Comparison of ENCODE assay signal across 8 mouse cellular contexts in the genomic region with DNA sequence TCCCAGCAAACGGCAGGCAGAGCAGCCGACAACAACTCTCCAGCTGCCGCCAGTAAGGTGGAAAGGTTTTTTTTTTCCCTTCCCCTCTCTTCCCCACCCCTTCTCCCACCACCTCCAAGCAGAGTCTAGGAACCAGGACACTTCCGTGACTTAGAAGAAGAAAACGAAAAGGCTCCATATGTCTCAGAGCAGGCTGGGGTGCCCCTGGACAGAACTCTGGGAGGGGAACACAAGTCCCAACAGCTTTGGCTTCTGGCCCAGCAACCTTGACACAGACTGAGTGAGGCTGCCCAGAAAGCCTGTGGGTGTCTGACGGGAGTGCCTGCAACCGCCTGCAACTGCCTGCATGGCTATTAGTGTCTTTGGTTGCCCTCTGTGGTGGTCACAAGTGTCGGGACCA.
DNase-seq lines count a peak whose midpoint lies in the region; ATAC-seq lines count a peak whose summit lies in the region.

No protein-coding gene starts in this region.

- H3K27me3 ChIP-seq in embryonic facial prominence, embryonic 11.5 days (ENCODE audit: control insufficient read depth, insufficient read depth, low read length) = no peaks in the 10 kb centered on the region
- H3K27me3 ChIP-seq in heart, embryonic 12.5 days (replicated peaks) = no peaks in the 10 kb centered on the region

- WGBS in embryonic facial prominence, embryonic 11.5 days = 29% methylated on average over 8 of the region's 8 CpGs
- 11% methylated on average over 8 of the region's 8 CpGs for WGBS in heart, embryonic 12.5 days

- peak; percentile 74 to 82 for DNase-seq in cerebellum, postnatal 10 days
- no peak for DNase-seq in cerebellum, adult 9-10 months
- no peak for DNase-seq in embryonic facial prominence, embryonic 11.5 days (ENCODE audit: low spot score)
- peak; percentile 76 for DNase-seq in kidney, adult 9 months
- peak; percentile 61 for DNase-seq in lung, postnatal 25 days (ENCODE audit: low spot score)
- no peak for DNase-seq in thymus, postnatal 10 days (ENCODE audit: low spot score in 2 of 2)
- DNase-seq in cerebellum, adult 18-20 months = no peak

- ATAC-seq in embryonic facial prominence, embryonic 11.5 days (replicated peaks; ENCODE audit: insufficient number of reproducible peaks, low FRiP score, low TSS enrichment, low read depth) = no peak
- no peak for ATAC-seq in heart, embryonic 12.5 days (ENCODE audit: insufficient number of reproducible peaks, low FRiP score)

- peak overlapping the region; percentile 44; the same call in 1 of the 2 replicates for H3K9ac ChIP-seq in embryonic facial prominence, embryonic 11.5 days (replicated peaks; ENCODE audit: low read length)
- peak overlapping the region; percentile 90 for H3K9ac ChIP-seq in heart, embryonic 12.5 days

- no peak overlapping the region for H3K4me2 ChIP-seq in embryonic facial prominence, embryonic 11.5 days (ENCODE audit: low read depth, low read length)
- H3K4me2 ChIP-seq in heart, embryonic 12.5 days = peak overlapping the region; percentile 85

- H3K27ac ChIP-seq in embryonic facial prominence, embryonic 11.5 days (replicated peaks; ENCODE audit: low read depth, low read length) = peak overlapping the region; percentile 52; the same call in 1 of the 2 replicates
- peak overlapping the region; percentile 99 for H3K27ac ChIP-seq in heart, embryonic 12.5 days (ENCODE audit: poor library complexity, severe bottlenecking)

- H3K9me3 ChIP-seq in embryonic facial prominence, embryonic 11.5 days (replicated peaks; ENCODE audit: control insufficient read depth, low read length) = no peaks in the 10 kb centered on the region
- H3K9me3 ChIP-seq in heart, embryonic 12.5 days (replicated peaks) = no peaks in the 10 kb centered on the region

- no peak overlapping the region for H3K4me3 ChIP-seq in embryonic facial prominence, embryonic 11.5 days (ENCODE audit: low read depth, low read length)
- H3K4me3 ChIP-seq in heart, embryonic 12.5 days = no peak overlapping the region

- no peaks in the 10 kb centered on the region for H3K36me3 ChIP-seq in embryonic facial prominence, embryonic 11.5 days (replicated peaks; ENCODE audit: control insufficient read depth, insufficient read depth, low read depth, low read length)
- peaks cover 29% of the 10 kb centered on the region for H3K36me3 ChIP-seq in heart, embryonic 12.5 days

- peaks cover 3% of the 10 kb centered on the region; the same call in 1 of the 2 replicates for H3K4me1 ChIP-seq in embryonic facial prominence, embryonic 11.5 days (ENCODE audit: control insufficient read depth, insufficient read depth, low read length)
- peaks cover 94% of the 10 kb centered on the region for H3K4me1 ChIP-seq in heart, embryonic 12.5 days (replicated peaks)

Comparison
In these comparisons a context has a peak if more than half of its experiments do, and no peak if none do; other contexts are left out.
1. DNase-seq: peak in cerebellum, postnatal 10 days (2 of 2), kidney, adult 9 months (single experiment) and lung, postnatal 25 days (single experiment); none in cerebellum, adult 9-10 months (single experiment), embryonic facial prominence, embryonic 11.5 days (single experiment), thymus, postnatal 10 days (0 of 2) and cerebellum, adult 18-20 months (0 of 2).